Mouse (Mus musculus) ES-E14 (cell line): ENCODE measurements around the gene Polg. TPM values are rescaled to one million over a fixed set of nuclear protein-coding genes. Genes with fewer than 3 reads are reported as not detected.

Experiments used
- DNase-seq: peaks from one replicate; pipeline ENCODE4 v3.0.0-alpha.2; 2013; ENCODE audit warnings: low read depth, low spot score
- H3K27ac ChIP-seq: 2 replicates; pipeline ENCODE4 v1.5.1; 2012; ENCODE audit warnings: low read depth, mild to moderate bottlenecking, low read length, moderate library complexity, mixed read lengths; ENCODE audit not compliant: poor library complexity, insufficient read depth, severe bottlenecking
- H3K36me3 ChIP-seq: 2 replicates; pipeline ENCODE4 v1.6.1; 2012; ENCODE audit warnings: mild to moderate bottlenecking, low read length, moderate library complexity, mixed read lengths; ENCODE audit not compliant: control insufficient read depth, poor library complexity, insufficient read depth, severe bottlenecking
- H3K4me1 ChIP-seq, 2 experiments: fragments of 150-350 bp in 1 of 2; sonication (generic) in 1 of 2; 2 replicates each; pipeline ENCODE4 v1.6.1; 2012; ENCODE audit warnings: low read length in 2 of 2, mild to moderate bottlenecking in 1 of 2, mixed read lengths in 1 of 2; ENCODE audit not compliant: control insufficient read depth in 2 of 2, insufficient read depth in 2 of 2, poor library complexity in 1 of 2
- H3K4me3 ChIP-seq, 2 experiments: fragments of 150-350 bp in 1 of 2; sonication (generic) in 1 of 2; 2 replicates each; pipeline ENCODE4 v1.5.1; 2012; ENCODE audit warnings: low read length in 2 of 2, low read depth in 1 of 2, mild to moderate bottlenecking in 1 of 2, mixed read lengths in 1 of 2; ENCODE audit not compliant: insufficient read depth in 1 of 2, poor library complexity in 1 of 2, severe bottlenecking in 1 of 2
- H3K9ac ChIP-seq: 2 replicates; pipeline ENCODE4 v1.6.1; 2012; ENCODE audit warnings: low read depth, mild to moderate bottlenecking, low read length, mixed read lengths; ENCODE audit not compliant: poor library complexity, insufficient read depth, severe bottlenecking
- H3K9me3 ChIP-seq: fragments of 150-350 bp; sonication (generic); 2 replicates; pipeline ENCODE4 v1.6.1; 2012; ENCODE audit warnings: low read depth, mild to moderate bottlenecking, low read length; ENCODE audit not compliant: control insufficient read depth, insufficient read depth
- CHD2 ChIP-seq: IDR thresholded peaks from 2 replicates; pipeline ENCODE4 v1.6.1; 2014; ENCODE audit warnings: mild to moderate bottlenecking, low read depth, low read length, inconsistent platforms
- HCFC1 ChIP-seq: IDR thresholded peaks from 2 replicates; pipeline ENCODE4 v1.6.1; 2012; ENCODE audit warnings: low read length, inconsistent platforms, borderline replicate concordance; ENCODE audit not compliant: insufficient read depth
- MAFK ChIP-seq: IDR thresholded peaks from 2 replicates; pipeline ENCODE4 v1.6.1; 2014; ENCODE audit warnings: mild to moderate bottlenecking, low read depth, low read length, inconsistent platforms; ENCODE audit not compliant: insufficient read depth
- ZC3H11A ChIP-seq: IDR thresholded peaks from 2 replicates; pipeline ENCODE4 v1.6.1; 2012; ENCODE audit warnings: low read depth, mild to moderate bottlenecking, inconsistent platforms, low read length, borderline replicate concordance
- ZNF384 ChIP-seq: IDR thresholded peaks from 2 replicates; pipeline ENCODE4 v1.6.1; 2012; ENCODE audit warnings: low read depth, low read length, inconsistent platforms
- in situ Hi-C, 2 experiments: fragments of 600-800 bp; cut with MboI; formaldehyde crosslinking; loops; one replicate each; pipeline ENCODE4 v1.15.1; 2025; ENCODE audit warnings: low sequenced_read_pairs in 2 of 2, inconsistent platforms in 1 of 2; ENCODE audit not compliant: unreplicated experiment in 2 of 2
- total RNA-seq: library from RNA; depleted of rRNA; stranded (reverse); fragments of 300-350 nt; gene quantifications from 2 replicates; pipeline ENCODE4 v1.2.3, GENCODE M21; 2012

Polg gene
- total RNA-seq, 1 experiment, result 163 TPM

- no peak for DNase-seq
- peak overlapping the region in 1 of 2 experiments; percentile 15; a peak in 2 of 4 replicates for H3K4me3 ChIP-seq
- H3K9me3 ChIP-seq, result no peaks in the 10 kb centered on the region
- TF ChIP-seq ZC3H11A (no peak), MAFK (no peak), ZNF384 (no peak), CHD2 (no peak), HCFC1 (no peak)
- H3K36me3 ChIP-seq, result no peaks in the 10 kb centered on the region
- H3K9ac ChIP-seq, result no peak overlapping the region
- H3K27ac ChIP-seq, result no peak overlapping the region
- H3K4me1 ChIP-seq, result peaks cover 0 to 9% of the 10 kb centered on the region in 2 experiments; a peak in 1 of 4 replicates
- in situ Hi-C loops, result loop anchor here (5.0 to 10.0 kb wide), 2 partner anchors 40 to 97 kb away; no protein-coding TSS in a partner anchor
These were observed 31.5 kb upstream of the Polg start for GRCm38 (mm10) chr7:79497701-79498115.

GRCm38 (mm10) chr7:79496816-79497328 lies 30.7 kb upstream of the Polg start:
- no peak overlapping the region for H3K4me3 ChIP-seq
- H3K4me1 ChIP-seq, result peaks cover 0 to 9% of the 10 kb centered on the region in 2 experiments; a peak in 1 of 4 replicates
- TF ChIP-seq MAFK, result no peak

GRCm38 (mm10) chr7:79495988-79496815 lies 30.0 kb upstream of the Polg start:
- peak; percentile 78 for DNase-seq
- in situ Hi-C loops, result loop anchor here (5.0 to 10.0 kb wide), 2 partner anchors 41 to 99 kb away; no protein-coding TSS in a partner anchor
- no peaks in the 10 kb centered on the region for H3K36me3 ChIP-seq
- TF ChIP-seq MAFK, result peak; percentile 41; the same call in 1 of the 2 replicates
- no peak for TF ChIP-seq ZNF384
- TF ChIP-seq ZC3H11A, result peak; percentile 72
- no peak for TF ChIP-seq CHD2
- no peak for TF ChIP-seq HCFC1
- H3K27ac ChIP-seq, result no peak overlapping the region
- no peaks in the 10 kb centered on the region for H3K9me3 ChIP-seq
- peaks cover 4 to 11% of the 10 kb centered on the region in 2 experiments; a peak in 3 of 4 replicates for H3K4me1 ChIP-seq
- H3K9ac ChIP-seq, result no peak overlapping the region
- peak overlapping the region; percentile 32 to 61 for H3K4me3 ChIP-seq

More at GRCm38 (mm10) chr7:79496816-79497328, 30.7 kb upstream of the Polg start:
- no peak overlapping the region for H3K27ac ChIP-seq
- DNase-seq, result no peak
- H3K9me3 ChIP-seq, result no peaks in the 10 kb centered on the region
- no peaks in the 10 kb centered on the region for H3K36me3 ChIP-seq
- in situ Hi-C loops, result loop anchor here (5.0 to 10.0 kb wide), 2 partner anchors 40 to 98 kb away; no protein-coding TSS in a partner anchor
- H3K9ac ChIP-seq, result no peak overlapping the region

GRCm38 (mm10) chr7:79493915-79494314 lies 27.8 kb upstream of the Polg start:
- H3K36me3 ChIP-seq, result no peaks in the 10 kb centered on the region
- TF ChIP-seq HCFC1 (no peak), MAFK (peak; percentile 59; the same call in 1 of the 2 replicates), CHD2 (no peak), ZC3H11A (peak; percentile 54; the same call in 1 of the 2 replicates), ZNF384 (no peak)
- DNase-seq, result no peak
- H3K27ac ChIP-seq, result no peak overlapping the region
- H3K4me3 ChIP-seq, result no peak overlapping the region
- H3K4me1 ChIP-seq, result peaks cover 7 to 22% of the 10 kb centered on the region in 2 experiments; a peak in 3 of 4 replicates
- H3K9ac ChIP-seq, result no peak overlapping the region
- in situ Hi-C loops, result loop anchor here (5.0 to 10.0 kb wide), 2 partner anchors 98 to 101 kb away; no protein-coding TSS in a partner anchor
- H3K9me3 ChIP-seq, result no peaks in the 10 kb centered on the region
